Mouse (Mus musculus): ENCODE results near the gene Tnfrsf18. TPM values are rescaled to one million over a fixed set of nuclear protein-coding genes. Genes with fewer than 3 reads are reported as not detected.
A peak's percentile ranks its signal among the peaks of the same experiment; 100 is the strongest.

The Tnfrsf18 gene
- total RNA-seq, 1 experiment = 0.62 TPM

GRCm38 (mm10) chr4:156054130-156054529 is 28.2 kb downstream of the Tnfrsf18 start:
- Histone ChIP-seq H3K27ac (ENCODE audit: insufficient read depth, low read depth, low read length, poor library complexity, severe bottlenecking) (no peak overlapping the region), H3K36me3 (ENCODE audit: control insufficient read depth, insufficient read depth, low read length, poor library complexity, severe bottlenecking) (peaks cover 3% of the 10 kb centered on the region; the same call in 1 of the 2 replicates), H3K9ac (ENCODE audit: insufficient read depth, low read depth, low read length, poor library complexity, severe bottlenecking) (no peak overlapping the region), H3K4me1 (ENCODE audit: control insufficient read depth in 2 of 2, insufficient read depth in 2 of 2, low read length in 2 of 2, poor library complexity in 1 of 2) (peaks cover 5 to 9% of the 10 kb centered on the region in 2 experiments; a peak in 3 of 4 replicates), H3K9me3 (ENCODE audit: control insufficient read depth, insufficient read depth, low read depth, low read length) (no peaks in the 10 kb centered on the region), H3K4me3 (ENCODE audit: insufficient read depth in 1 of 2, low read depth in 1 of 2, low read length in 2 of 2, poor library complexity in 1 of 2, severe bottlenecking in 1 of 2) (no peak overlapping the region)
- TF ChIP-seq MAFK (IDR thresholded peaks at IDR 0.05; ENCODE audit: insufficient read depth, low read depth, low read length) (no peak), ZC3H11A (IDR thresholded peaks at IDR 0.05; ENCODE audit: borderline replicate concordance, low read depth, low read length) (no peak), ZNF384 (IDR thresholded peaks at IDR 0.05; ENCODE audit: low read depth, low read length) (no peak), HCFC1 (IDR thresholded peaks at IDR 0.05; ENCODE audit: borderline replicate concordance, insufficient read depth, low read length) (no peak)
- in situ Hi-C loops (cut with MboI; ENCODE audit: low sequenced_read_pairs in 2 of 2, unreplicated experiment in 2 of 2) = no loop called here
- no peak for DNase-seq (ENCODE audit: low read depth, low spot score)

GRCm38 (mm10) chr4:156054606-156055005 is 28.6 kb downstream of the Tnfrsf18 start:
- TF ChIP-seq MAFK (IDR thresholded peaks at IDR 0.05; ENCODE audit: insufficient read depth, low read depth, low read length) (no peak), HCFC1 (IDR thresholded peaks at IDR 0.05; ENCODE audit: borderline replicate concordance, insufficient read depth, low read length) (no peak), ZC3H11A (IDR thresholded peaks at IDR 0.05; ENCODE audit: borderline replicate concordance, low read depth, low read length) (no peak), CHD2 (IDR thresholded peaks at IDR 0.05; ENCODE audit: low read depth, low read length) (no peak), ZNF384 (IDR thresholded peaks at IDR 0.05; ENCODE audit: low read depth, low read length) (no peak)
- no peak for DNase-seq (ENCODE audit: low read depth, low spot score)
- Histone ChIP-seq H3K36me3 (ENCODE audit: control insufficient read depth, insufficient read depth, low read length, poor library complexity, severe bottlenecking) (peaks cover 3% of the 10 kb centered on the region; the same call in 1 of the 2 replicates), H3K9me3 (ENCODE audit: control insufficient read depth, insufficient read depth, low read depth, low read length) (no peaks in the 10 kb centered on the region), H3K9ac (ENCODE audit: insufficient read depth, low read depth, low read length, poor library complexity, severe bottlenecking) (no peak overlapping the region), H3K27ac (ENCODE audit: insufficient read depth, low read depth, low read length, poor library complexity, severe bottlenecking) (no peak overlapping the region), H3K4me1 (ENCODE audit: control insufficient read depth in 2 of 2, insufficient read depth in 2 of 2, low read length in 2 of 2, poor library complexity in 1 of 2) (peaks cover 5 to 9% of the 10 kb centered on the region in 2 experiments; a peak in 3 of 4 replicates), H3K4me3 (ENCODE audit: insufficient read depth in 1 of 2, low read depth in 1 of 2, low read length in 2 of 2, poor library complexity in 1 of 2, severe bottlenecking in 1 of 2) (no peak overlapping the region)
- in situ Hi-C loops (cut with MboI; ENCODE audit: low sequenced_read_pairs in 2 of 2, unreplicated experiment in 2 of 2) = no loop called here

- no peak for TF ChIP-seq MAFK (IDR thresholded peaks at IDR 0.05; ENCODE audit: insufficient read depth, low read depth, low read length)
- TF ChIP-seq HCFC1 (IDR thresholded peaks at IDR 0.05; ENCODE audit: borderline replicate concordance, insufficient read depth, low read length) = no peak
- TF ChIP-seq CHD2 (IDR thresholded peaks at IDR 0.05; ENCODE audit: low read depth, low read length) = no peak
- TF ChIP-seq ZNF384 (IDR thresholded peaks at IDR 0.05; ENCODE audit: low read depth, low read length) = no peak
- no peak for TF ChIP-seq ZC3H11A (IDR thresholded peaks at IDR 0.05; ENCODE audit: borderline replicate concordance, low read depth, low read length)
- Histone ChIP-seq H3K36me3 (ENCODE audit: control insufficient read depth, insufficient read depth, low read length, poor library complexity, severe bottlenecking) (peaks cover 3% of the 10 kb centered on the region; the same call in 1 of the 2 replicates), H3K9me3 (ENCODE audit: control insufficient read depth, insufficient read depth, low read depth, low read length) (no peaks in the 10 kb centered on the region), H3K9ac (ENCODE audit: insufficient read depth, low read depth, low read length, poor library complexity, severe bottlenecking) (no peak overlapping the region), H3K27ac (ENCODE audit: insufficient read depth, low read depth, low read length, poor library complexity, severe bottlenecking) (no peak overlapping the region), H3K4me3 (ENCODE audit: insufficient read depth in 1 of 2, low read depth in 1 of 2, low read length in 2 of 2, poor library complexity in 1 of 2, severe bottlenecking in 1 of 2) (no peak overlapping the region), H3K4me1 (ENCODE audit: control insufficient read depth in 2 of 2, insufficient read depth in 2 of 2, low read length in 2 of 2, poor library complexity in 1 of 2) (peaks cover 5 to 9% of the 10 kb centered on the region in 2 experiments; a peak in 3 of 4 replicates)
- in situ Hi-C loops (cut with MboI; ENCODE audit: low sequenced_read_pairs in 2 of 2, unreplicated experiment in 2 of 2) = no loop called here
- DNase-seq (ENCODE audit: low read depth, low spot score) = no peak
Measured at GRCm38 (mm10) chr4:156055173-156055572, 29.2 kb downstream of the Tnfrsf18 start.

GRCm38 (mm10) chr4:156057702-156058101 is 31.7 kb downstream of the Tnfrsf18 start:
- DNase-seq (ENCODE audit: low read depth, low spot score) = no peak
- peaks cover 5 to 9% of the 10 kb centered on the region in 2 experiments; a peak in 3 of 4 replicates for H3K4me1 ChIP-seq (ENCODE audit: control insufficient read depth in 2 of 2, insufficient read depth in 2 of 2, low read length in 2 of 2, poor library complexity in 1 of 2)
- in situ Hi-C loops (cut with MboI; ENCODE audit: low sequenced_read_pairs in 2 of 2, unreplicated experiment in 2 of 2) = no loop called here
- TF ChIP-seq ZC3H11A (IDR thresholded peaks at IDR 0.05; ENCODE audit: borderline replicate concordance, low read depth, low read length) = no peak
- no peak for TF ChIP-seq ZNF384 (IDR thresholded peaks at IDR 0.05; ENCODE audit: low read depth, low read length)
- no peak for TF ChIP-seq HCFC1 (IDR thresholded peaks at IDR 0.05; ENCODE audit: borderline replicate concordance, insufficient read depth, low read length)
- TF ChIP-seq MAFK (IDR thresholded peaks at IDR 0.05; ENCODE audit: insufficient read depth, low read depth, low read length) = no peak
- no peak for TF ChIP-seq CHD2 (IDR thresholded peaks at IDR 0.05; ENCODE audit: low read depth, low read length)
- H3K9me3 ChIP-seq (ENCODE audit: control insufficient read depth, insufficient read depth, low read depth, low read length) = no peaks in the 10 kb centered on the region
- no peak overlapping the region for H3K9ac ChIP-seq (ENCODE audit: insufficient read depth, low read depth, low read length, poor library complexity, severe bottlenecking)
- peak overlapping the region in 1 of 2 experiments; percentile 66; a peak in 1 of 4 replicates for H3K4me3 ChIP-seq (ENCODE audit: insufficient read depth in 1 of 2, low read depth in 1 of 2, low read length in 2 of 2, poor library complexity in 1 of 2, severe bottlenecking in 1 of 2)
- H3K27ac ChIP-seq (ENCODE audit: insufficient read depth, low read depth, low read length, poor library complexity, severe bottlenecking) = no peak overlapping the region
- peaks cover 3% of the 10 kb centered on the region; the same call in 1 of the 2 replicates for H3K36me3 ChIP-seq (ENCODE audit: control insufficient read depth, insufficient read depth, low read length, poor library complexity, severe bottlenecking)
